Mouse (Mus musculus) testis, adult 2 months (tissue): Measurements from ENCODE around the gene Ccdc12.

Experiments
- CTCF ChIP-seq: fragments of 200-500 bp; IDR thresholded peaks from 2 replicates; pipeline ENCODE4 v1.5.1; 2012; ENCODE audit warnings: low read depth, mild to moderate bottlenecking, inconsistent platforms, low read length, moderate library complexity; ENCODE audit not compliant: control insufficient read depth, insufficient read depth, insufficient replicate concordance
- POLR2A ChIP-seq: fragments of 200-500 bp; IDR thresholded peaks from 2 replicates; pipeline ENCODE4 v1.6.1; 2012; ENCODE audit warnings: low read depth, mild to moderate bottlenecking, inconsistent platforms, low read length, moderate library complexity; ENCODE audit not compliant: control insufficient read depth

DNA sequence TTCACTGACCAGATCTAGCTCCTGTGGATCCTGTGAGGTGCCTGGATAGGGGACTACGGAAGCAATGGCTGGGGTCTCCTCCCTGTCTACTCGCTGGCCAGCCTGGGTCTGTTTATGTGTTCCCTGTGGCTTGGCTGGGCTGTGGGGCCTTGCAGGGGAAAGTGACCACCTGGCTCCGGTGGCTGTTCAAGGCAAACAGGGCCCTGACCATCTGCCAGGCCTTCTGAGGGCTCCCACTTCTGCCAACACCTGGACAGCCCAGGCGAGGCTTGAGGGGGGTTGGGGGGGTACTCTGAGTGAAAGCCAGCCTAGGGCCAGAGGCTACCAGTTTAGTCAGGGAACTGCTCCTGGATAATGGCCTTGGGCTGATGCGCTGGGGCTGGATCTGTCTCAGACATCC, 63.7 kb downstream of the Ccdc12 start:
- no peak for TF ChIP-seq POLR2A
- no peak for TF ChIP-seq CTCF
